Mouse (Mus musculus) liver, adult 2 months (tissue): ENCODE measurements around the gene Msl3l2. TPM values are rescaled to one million over a fixed set of nuclear protein-coding genes. Genes with fewer than 3 reads are reported as not detected.

Experiments
- DNase-seq: peaks from one replicate; pipeline ENCODE4 v3.0.0-alpha.2; 2011; ENCODE audit warnings: low read depth, low spot score; ENCODE audit errors: extremely low read depth
- H3K27ac ChIP-seq: fragments of 200-500 bp; replicated peaks from 2 replicates; pipeline ENCODE4 v1.5.1; 2012; ENCODE audit warnings: low read depth, mild to moderate bottlenecking, control low read depth, inconsistent platforms, low read length; ENCODE audit not compliant: insufficient read depth
- H3K27me3 ChIP-seq: fragments of 200-500 bp; 2 replicates; pipeline ENCODE4 v1.6.1; 2012; ENCODE audit warnings: mild to moderate bottlenecking, moderate library complexity, low read length, inconsistent platforms; ENCODE audit not compliant: control insufficient read depth, insufficient read depth
- H3K36me3 ChIP-seq: fragments of 200-500 bp; 2 replicates; pipeline ENCODE4 v1.6.1; 2012; ENCODE audit warnings: low read length, inconsistent platforms; ENCODE audit not compliant: control insufficient read depth, insufficient read depth
- H3K4me1 ChIP-seq: fragments of 200-500 bp; 2 replicates; pipeline ENCODE4 v1.6.1; 2011; ENCODE audit warnings: low read length; ENCODE audit not compliant: control insufficient read depth, insufficient read depth
- H3K4me3 ChIP-seq: fragments of 200-500 bp; 2 replicates; pipeline ENCODE4 v1.5.1; 2011; ENCODE audit warnings: low read depth, mild to moderate bottlenecking, control low read depth, low read length, moderate library complexity; ENCODE audit not compliant: insufficient read depth
- H3K79me2 ChIP-seq: fragments of 200-500 bp; 2 replicates; pipeline ENCODE4 v1.6.1; 2012; ENCODE audit warnings: inconsistent platforms, mild to moderate bottlenecking, low read length, moderate library complexity; ENCODE audit not compliant: control insufficient read depth, insufficient read depth
- H3K9ac ChIP-seq: fragments of 200-500 bp; 2 replicates; pipeline ENCODE4 v1.6.1; 2012; ENCODE audit warnings: low read depth, mild to moderate bottlenecking, control low read depth, inconsistent platforms, low read length
- CTCF ChIP-seq: fragments of 200-500 bp; IDR thresholded peaks from 2 replicates; pipeline ENCODE4 v1.5.1; 2011; ENCODE audit warnings: low read depth, low read length, control low read depth
- POLR2A ChIP-seq: fragments of 200-500 bp; IDR thresholded peaks from 2 replicates; pipeline ENCODE4 v1.6.1; 2011; ENCODE audit warnings: low read length, control low read depth; ENCODE audit not compliant: insufficient read depth; ENCODE audit errors: extremely low read depth
- WGBS: fragments of 180-500 bp; shearing (Covaris S2); methylation state at CpG from one replicate; pipeline ENCODE4 v1.1.7; 2018; 5-methylcytosine and 5-hydroxymethylcytosine counted together
- polyA plus RNA-seq: library from polyadenylated mRNA; depleted of rRNA; stranded (reverse); fragments of >200 nt; gene quantifications from 2 replicates; pipeline ENCODE4 v1.2.3, GENCODE M21; 2012
- total RNA-seq: library from RNA; depleted of rRNA; stranded (reverse); fragments of >200 nt; gene quantifications from 2 replicates; pipeline ENCODE4 v1.2.3, GENCODE M21; 2014

The Msl3l2 gene
- total and polyA plus RNA-seq, 2 experiments, result 1.1 to 1.2 TPM

DNA sequence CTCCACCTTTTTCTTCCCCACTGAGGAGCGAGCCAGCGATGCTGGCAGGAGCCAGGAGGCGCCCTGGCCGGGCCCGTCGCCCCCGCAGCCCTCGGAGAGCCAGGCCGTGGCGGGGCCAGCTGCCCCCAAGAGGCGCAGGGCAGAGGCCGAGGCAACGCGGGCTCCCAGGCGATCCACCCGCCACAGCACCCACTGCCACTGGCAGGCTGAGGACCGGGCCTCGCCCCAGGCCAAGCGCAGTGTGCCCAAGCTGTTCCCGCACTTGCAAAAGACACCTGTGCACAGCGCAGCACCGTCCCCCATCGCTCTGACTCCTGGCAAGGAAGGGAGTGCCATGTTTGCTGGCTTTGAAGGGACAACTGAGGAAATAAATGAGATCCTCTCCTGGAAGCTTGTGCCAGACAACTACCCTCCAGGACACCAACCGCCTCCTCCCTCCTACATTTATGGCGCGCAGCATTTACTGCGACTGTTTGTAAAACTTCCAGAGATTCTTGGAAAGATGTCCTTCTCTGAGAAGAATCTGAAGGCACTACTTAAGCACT, 9.0 kb downstream of the Msl3l2 start:
- no peak for DNase-seq
- no peak for TF ChIP-seq CTCF
- no peak for TF ChIP-seq POLR2A
- Histone ChIP-seq H3K27me3 (no peaks in the 10 kb centered on the region), H3K4me3 (peak overlapping the region; percentile 75; the same call in 1 of the 2 replicates), H3K79me2 (no peaks in the 10 kb centered on the region), H3K36me3 (peaks cover 6% of the 10 kb centered on the region), H3K27ac (no peak overlapping the region), H3K4me1 (no peaks in the 10 kb centered on the region), H3K9ac (peak overlapping the region; percentile 21; the same call in 1 of the 2 replicates)
- WGBS, result 63% methylated on average over 27 of the region's 27 CpGs

- Histone ChIP-seq H3K4me3 (no peak overlapping the region), H3K27ac (no peak overlapping the region), H3K27me3 (no peaks in the 10 kb centered on the region), H3K4me1 (no peaks in the 10 kb centered on the region), H3K9ac (no peak overlapping the region), H3K36me3 (peaks cover 2% of the 10 kb centered on the region), H3K79me2 (no peaks in the 10 kb centered on the region)
- TF ChIP-seq CTCF, result no peak
- TF ChIP-seq POLR2A, result no peak
- DNase-seq, result no peak
- 95% methylated on average over 1 of the region's 1 CpGs for WGBS
Observed at GRCm38 (mm10) chr10:56126972-56127371, 20.3 kb downstream of the Msl3l2 start.

DNA sequence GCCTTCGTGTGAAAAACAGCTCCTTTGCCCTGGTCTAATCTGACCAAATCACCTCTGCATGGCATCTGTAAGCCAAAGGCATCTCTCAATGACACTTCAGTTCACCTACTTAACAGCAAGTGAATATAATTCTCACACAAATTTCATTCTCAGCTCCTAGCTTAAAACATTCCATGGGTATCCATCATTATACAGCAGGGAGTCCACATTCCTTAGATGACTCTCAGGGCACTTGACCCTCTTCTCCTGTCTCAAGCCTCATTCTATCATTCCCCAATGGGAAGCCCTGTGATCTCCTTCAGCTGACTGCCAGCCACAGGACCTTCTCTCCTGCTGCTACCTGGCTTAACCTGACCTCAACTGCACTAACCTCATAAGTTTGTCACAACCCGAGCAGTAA, 22.9 kb downstream of the Msl3l2 start:
- Histone ChIP-seq H3K79me2 (no peaks in the 10 kb centered on the region), H3K4me3 (no peak overlapping the region), H3K9ac (no peak overlapping the region), H3K27ac (no peak overlapping the region), H3K4me1 (no peaks in the 10 kb centered on the region), H3K36me3 (peaks cover 2% of the 10 kb centered on the region), H3K27me3 (no peaks in the 10 kb centered on the region)
- 83% methylated on average over 2 of the region's 2 CpGs for WGBS
- no peak for DNase-seq
- TF ChIP-seq CTCF, result no peak
- TF ChIP-seq POLR2A, result no peak

DNA sequence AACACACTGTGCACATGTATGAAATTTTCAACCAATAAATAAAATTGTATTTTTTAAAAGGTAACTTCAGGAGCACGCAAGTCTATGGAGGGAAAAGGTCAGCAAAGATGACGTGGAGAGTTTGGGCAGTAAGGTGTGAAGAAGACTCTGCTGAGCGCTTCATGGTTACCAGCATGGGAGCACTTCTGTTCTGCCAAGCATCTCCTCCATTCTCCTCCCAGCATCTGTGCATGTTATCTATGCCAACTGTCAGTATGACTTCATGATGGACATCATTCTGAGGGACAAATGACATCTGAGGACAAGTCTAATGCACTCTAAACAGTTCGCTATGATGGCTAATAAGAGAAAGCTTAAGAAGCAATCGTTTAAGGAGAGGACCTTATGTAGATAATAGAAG, 30.5 kb downstream of the Msl3l2 start:
- no peak overlapping the region for H3K27ac ChIP-seq
- no peak overlapping the region for H3K4me3 ChIP-seq
- no peaks in the 10 kb centered on the region for H3K4me1 ChIP-seq
- H3K36me3 ChIP-seq, result no peaks in the 10 kb centered on the region
- no peak overlapping the region for H3K9ac ChIP-seq
- H3K79me2 ChIP-seq, result no peaks in the 10 kb centered on the region
- 95% methylated on average over 5 of the region's 5 CpGs for WGBS
- H3K27me3 ChIP-seq, result no peaks in the 10 kb centered on the region
- TF ChIP-seq CTCF (no peak), POLR2A (no peak)
- DNase-seq, result no peak

DNA sequence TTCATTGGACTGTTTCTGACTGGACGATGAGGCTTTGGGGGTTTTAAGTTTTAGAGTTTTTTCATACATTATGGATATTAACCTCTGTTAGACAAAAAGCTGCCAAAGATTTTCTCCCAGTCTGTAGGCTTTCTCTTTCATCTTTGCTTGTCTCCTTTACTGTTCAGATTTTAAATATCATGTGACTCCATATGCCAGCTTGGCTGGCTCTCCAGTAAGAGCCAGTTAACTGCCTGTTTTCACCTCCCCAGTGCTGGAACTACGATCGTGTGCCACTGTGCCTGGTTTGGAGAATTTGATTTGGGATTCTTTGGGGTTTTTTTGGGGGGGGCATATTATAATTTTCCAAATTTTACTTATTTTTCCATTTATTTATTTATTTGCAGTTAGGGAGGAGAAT, 42.2 kb downstream of the Msl3l2 start:
- peaks cover 6% of the 10 kb centered on the region for H3K36me3 ChIP-seq
- 99% methylated on average over 3 of the region's 3 CpGs for WGBS
- no peak for DNase-seq
- no peaks in the 10 kb centered on the region for H3K27me3 ChIP-seq
- H3K9ac ChIP-seq, result no peak overlapping the region
- no peak for TF ChIP-seq CTCF
- TF ChIP-seq POLR2A, result no peak
- no peak overlapping the region for H3K4me3 ChIP-seq
- no peak overlapping the region for H3K27ac ChIP-seq
- no peaks in the 10 kb centered on the region for H3K79me2 ChIP-seq
- no peaks in the 10 kb centered on the region for H3K4me1 ChIP-seq

DNA sequence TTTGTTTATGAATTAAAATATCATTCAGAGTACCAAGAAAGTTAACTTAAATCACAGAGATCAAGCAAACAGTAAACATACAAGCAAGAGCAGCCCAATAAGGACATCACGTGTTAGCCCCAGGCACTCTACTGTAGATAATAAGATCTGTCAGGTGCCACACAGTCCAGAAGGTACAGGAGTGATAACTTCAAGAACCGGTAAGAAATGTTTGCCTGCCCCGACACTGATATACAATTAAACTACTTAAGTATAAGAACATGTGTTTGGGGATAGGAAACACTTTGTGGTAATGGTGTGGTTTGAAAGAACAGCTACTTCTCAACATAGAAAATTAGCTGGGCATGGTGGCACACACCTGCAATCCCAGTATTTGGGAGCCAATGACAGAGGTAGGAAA, 50.2 kb downstream of the Msl3l2 start:
- H3K79me2 ChIP-seq, result no peaks in the 10 kb centered on the region
- DNase-seq, result no peak
- H3K4me1 ChIP-seq, result no peaks in the 10 kb centered on the region
- H3K27me3 ChIP-seq, result no peaks in the 10 kb centered on the region
- WGBS, result 94% methylated on average over 3 of the region's 3 CpGs
- H3K9ac ChIP-seq, result no peak overlapping the region
- TF ChIP-seq POLR2A (no peak), CTCF (no peak)
- H3K36me3 ChIP-seq, result no peaks in the 10 kb centered on the region; the same call in 1 of the 2 replicates
- no peak overlapping the region for H3K4me3 ChIP-seq
- H3K27ac ChIP-seq, result no peak overlapping the region
